Mouse (Mus musculus) stomach, postnatal 0 days (tissue): ENCODE data around the gene Zfp977.
"Not testable (repeated sequence)": the region's sequence is repeated elsewhere in the genome, so short reads cannot be mapped to it uniquely, and the experiment has no call there.

Experiments used
- CTCF ChIP-seq: IDR thresholded peaks from 2 replicates; pipeline ENCODE4 v1.5.1; 2016; ENCODE audit warnings: antibody characterized with exemption, low read depth, mild to moderate bottlenecking, moderate library complexity
- EP300 ChIP-seq: optimal IDR thresholded peaks from 2 replicates; pipeline ENCODE3; 2016; ENCODE audit warnings: antibody characterized with exemption

DNA sequence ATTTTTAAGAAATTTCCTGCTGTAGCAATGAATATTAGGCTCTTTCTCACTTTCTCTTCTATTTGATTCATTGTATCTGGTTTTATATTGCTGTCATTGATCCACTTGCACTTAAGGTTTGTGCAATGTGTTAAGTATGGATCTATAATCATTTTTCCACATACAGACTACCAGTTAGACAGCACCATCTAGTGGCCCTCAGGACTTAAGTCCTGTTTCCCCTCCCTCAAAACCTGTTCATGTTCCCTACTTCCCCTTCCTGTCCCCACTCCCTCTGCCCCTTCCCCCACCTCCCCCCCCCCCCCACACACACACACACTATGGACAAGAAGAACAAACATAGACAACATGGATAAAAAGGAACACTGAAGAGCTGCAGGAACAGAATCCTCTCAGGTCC, 3.3 kb upstream of the Zfp977 start:
- TF ChIP-seq CTCF, EP300: not testable (repeated sequence)
